Mouse (Mus musculus) CH12F3 (cell line): ENCODE measurements around the gene Atic.

Source experiments
- in situ Hi-C: fragments of 300-500 bp; cut with MboI; formaldehyde crosslinking; loops from 2 replicates; pipeline ENCODE4 v1.14.3; 2020; ENCODE audit warnings: low sequenced_read_pairs

Gene Atic

GRCm38 (mm10) chr1:71556688-71557612 lies at the start of gene Atic:
TSS of gene Atic (plus strand) at chr1:71557150.
- in situ Hi-C loops = no loop called here

DNA sequence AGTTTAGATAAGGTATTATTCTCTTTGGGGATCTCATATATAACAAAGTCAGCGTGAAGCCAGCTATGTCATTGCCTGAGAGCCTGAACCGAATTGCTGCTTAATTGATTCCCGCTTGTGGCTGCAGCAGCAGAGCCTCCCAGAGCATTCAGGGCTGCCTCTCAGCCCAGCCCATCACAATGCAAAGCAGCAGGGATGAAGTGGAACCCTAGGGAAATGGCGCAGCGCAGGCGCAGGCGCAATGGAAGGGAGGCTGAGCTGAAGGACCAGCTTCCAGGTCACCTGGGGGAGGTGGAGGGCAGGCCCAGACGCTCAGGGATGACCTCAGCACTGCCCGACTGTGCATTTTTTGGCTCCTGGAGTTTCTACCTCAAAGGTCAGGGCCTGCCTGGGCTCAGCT lies 49.7 kb upstream of the Atic start:
- in situ Hi-C loops = no loop called here

DNA sequence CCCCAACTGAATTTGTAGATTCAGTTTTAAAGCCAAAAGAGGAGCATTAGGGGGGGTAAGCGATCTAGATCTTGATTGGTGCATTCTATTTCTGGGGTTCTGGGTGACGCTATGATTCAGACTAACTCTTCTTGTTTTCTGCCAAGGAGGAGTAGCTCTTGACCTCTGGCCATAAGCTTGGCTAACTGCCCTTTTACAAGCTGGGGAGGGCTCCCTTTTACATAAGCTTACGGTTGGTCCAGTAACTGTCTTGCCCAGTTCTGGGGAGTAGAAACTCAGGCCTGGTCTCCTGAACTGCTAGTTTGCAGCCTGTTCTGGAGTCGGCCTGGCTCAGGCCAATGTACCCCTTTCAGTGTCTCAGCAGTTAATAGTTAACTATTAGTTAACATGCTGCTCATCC lies 41.9 kb upstream of the Atic start:
- in situ Hi-C loops = no loop called here

DNA sequence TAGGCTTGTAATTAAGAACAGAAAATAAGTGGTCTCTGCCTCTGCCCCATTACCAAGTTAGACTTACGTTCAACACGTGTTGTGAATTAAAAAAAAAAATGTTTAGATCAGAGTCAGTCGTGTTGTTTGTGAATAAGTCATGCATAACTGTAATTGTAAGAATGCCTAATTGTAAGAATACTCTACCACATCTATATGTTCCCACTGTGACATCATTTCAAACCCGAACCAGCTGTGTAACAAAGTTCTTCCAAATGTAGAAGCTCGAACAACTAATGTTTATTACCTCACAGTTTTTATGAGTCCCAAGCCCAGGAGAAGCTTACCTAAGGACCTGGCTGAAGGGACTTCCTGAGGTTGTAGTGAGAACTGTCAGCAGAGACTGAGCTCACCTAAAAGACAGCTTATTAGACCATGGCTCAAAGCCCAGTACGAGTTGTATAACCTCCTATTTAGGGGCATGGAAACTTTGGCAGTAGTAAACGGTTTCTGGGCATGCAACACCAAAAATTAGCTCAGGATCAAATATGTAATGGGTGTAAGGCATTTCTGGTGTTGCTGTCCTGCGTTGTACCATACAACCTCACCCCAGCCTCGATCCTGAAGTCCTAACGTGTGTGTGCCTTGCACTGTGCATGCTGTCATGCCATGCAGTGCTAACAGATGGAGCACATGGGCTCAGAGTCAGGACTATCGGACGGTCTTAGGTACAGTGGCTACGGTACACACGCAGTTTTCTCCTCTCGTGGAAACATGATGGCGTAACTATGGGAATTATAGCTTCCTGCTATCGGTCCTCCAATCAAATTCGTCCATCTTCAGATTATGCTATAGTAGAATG lies 27.9 kb upstream of the Atic start:
- in situ Hi-C loops = no loop called here

GRCm38 (mm10) chr1:71530779-71531178 lies 26.2 kb upstream of the Atic start:
- in situ Hi-C loops = no loop called here

GRCm38 (mm10) chr1:71531653-71532052 lies 25.3 kb upstream of the Atic start:
- in situ Hi-C loops = no loop called here

GRCm38 (mm10) chr1:71539641-71540040 lies 17.3 kb upstream of the Atic start:
- in situ Hi-C loops = no loop called here

DNA sequence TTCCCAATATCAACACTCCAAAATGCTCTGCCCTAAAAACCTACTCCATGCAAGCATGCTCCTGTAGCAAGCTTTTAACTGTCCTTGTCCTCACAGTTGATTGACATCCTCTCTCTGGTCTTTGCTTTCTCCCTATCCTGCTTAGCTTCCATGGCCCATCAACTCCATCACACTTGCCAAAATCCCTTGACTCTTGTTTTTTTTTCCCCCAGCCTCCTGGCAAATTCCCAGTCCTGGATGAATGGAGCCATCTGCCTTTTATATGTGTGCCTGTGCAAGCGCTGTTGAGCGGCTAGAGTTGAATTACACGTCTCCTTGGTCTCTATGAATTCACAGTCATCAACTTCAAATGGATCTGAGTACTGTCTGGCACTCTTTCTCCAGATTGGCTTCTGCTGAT lies 16.5 kb upstream of the Atic start:
- in situ Hi-C loops = no loop called here

- in situ Hi-C loops = no loop called here
These were observed 6.2 kb upstream of the Atic start for GRCm38 (mm10) chr1:71550626-71551195.

GRCm38 (mm10) chr1:71560626-71561025 lies 3.7 kb downstream of the Atic start:
- in situ Hi-C loops = no loop called here

DNA sequence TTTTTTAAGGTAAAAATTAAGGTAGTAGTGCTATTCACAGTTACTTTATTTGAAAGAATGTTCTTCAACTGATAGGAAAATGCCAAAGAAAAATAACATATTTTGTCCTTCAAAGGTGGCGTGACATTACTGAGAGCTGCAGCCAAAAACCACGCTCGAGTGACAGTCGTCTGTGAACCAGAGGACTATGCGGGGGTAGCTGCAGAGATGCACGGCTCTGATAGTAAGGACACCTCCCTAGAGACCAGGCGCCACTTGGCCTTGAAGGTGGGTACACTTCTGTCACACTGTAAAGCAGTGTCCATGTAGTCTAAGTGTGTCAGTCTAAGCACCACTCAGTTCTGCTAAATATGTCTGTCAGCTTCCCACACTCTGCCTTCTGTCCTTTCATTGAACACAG lies 7.3 kb downstream of the Atic start:
- in situ Hi-C loops = no loop called here

- in situ Hi-C loops = no loop called here
These were observed 11.1 kb downstream of the Atic start for GRCm38 (mm10) chr1:71567884-71568605.

- in situ Hi-C loops = no loop called here
These were observed 13.2 kb downstream of the Atic start for GRCm38 (mm10) chr1:71570116-71570515.

DNA sequence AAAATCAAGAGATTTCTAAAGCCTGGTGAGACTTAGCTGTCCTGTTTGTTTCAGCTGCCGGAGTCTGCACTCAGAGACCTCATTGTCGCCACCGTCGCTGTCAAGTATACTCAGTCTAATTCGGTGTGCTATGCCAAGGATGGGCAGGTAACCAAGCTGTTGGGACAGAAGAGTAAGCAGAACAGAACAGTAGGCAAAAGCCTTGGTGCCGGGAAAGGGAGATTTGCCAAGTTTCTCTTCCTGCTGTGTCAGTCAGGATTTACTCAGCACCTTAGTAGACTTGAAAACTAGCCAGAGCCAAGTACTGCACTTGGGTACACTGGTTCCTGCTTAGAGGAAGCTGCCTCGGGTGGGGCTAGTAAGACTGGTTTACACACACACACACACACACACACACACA lies 19.0 kb downstream of the Atic start:
- in situ Hi-C loops = no loop called here

DNA sequence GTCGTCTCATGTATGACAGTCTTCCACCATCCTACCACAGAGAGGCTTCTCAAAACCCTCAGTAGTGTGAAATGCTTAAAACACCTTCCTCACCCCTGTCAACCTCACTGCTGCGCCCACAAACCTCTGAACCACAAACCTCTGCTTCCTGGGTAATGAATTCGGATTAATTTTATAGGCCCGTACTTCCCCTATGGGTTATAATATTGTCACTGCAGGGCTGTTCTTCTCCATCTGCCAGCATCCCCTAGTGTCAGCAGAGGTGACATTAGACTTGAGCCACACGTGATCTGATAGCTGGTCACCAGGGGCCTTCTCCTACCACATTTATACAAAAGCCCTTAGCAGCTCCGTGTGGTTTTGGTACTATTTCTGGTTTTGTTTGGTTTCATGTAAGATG lies 19.9 kb downstream of the Atic start:
- in situ Hi-C loops = no loop called here

GRCm38 (mm10) chr1:71579526-71579925 lies 22.6 kb downstream of the Atic start:
- in situ Hi-C loops = no loop called here

GRCm38 (mm10) chr1:71580408-71580807 lies 23.5 kb downstream of the Atic start:
- in situ Hi-C loops = no loop called here

- in situ Hi-C loops = no loop called here
These were observed 26.4 kb downstream of the Atic start for GRCm38 (mm10) chr1:71583302-71583701.

DNA sequence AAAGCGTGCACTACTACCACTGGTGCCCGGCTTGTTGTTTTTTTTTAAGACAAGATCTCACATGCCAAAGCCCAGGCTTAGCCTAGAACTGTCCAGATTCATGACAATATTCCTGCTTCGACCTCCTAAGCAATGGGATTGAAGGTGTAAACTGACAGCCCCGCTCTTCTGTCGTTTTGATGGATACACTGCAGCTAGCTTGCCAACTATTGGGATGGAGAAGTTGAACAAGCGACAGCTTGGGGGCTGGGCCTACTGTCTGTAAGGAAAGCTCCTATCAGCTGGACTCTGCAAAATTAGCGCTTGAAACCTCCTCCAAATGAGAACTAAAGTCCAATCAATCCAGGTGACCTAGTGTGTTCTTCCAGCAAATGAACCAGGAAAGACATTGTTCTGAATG lies 26.9 kb downstream of the Atic start:
- in situ Hi-C loops = no loop called here

- in situ Hi-C loops = no loop called here
These were observed 29.7 kb downstream of the Atic start for GRCm38 (mm10) chr1:71586658-71587057.

DNA sequence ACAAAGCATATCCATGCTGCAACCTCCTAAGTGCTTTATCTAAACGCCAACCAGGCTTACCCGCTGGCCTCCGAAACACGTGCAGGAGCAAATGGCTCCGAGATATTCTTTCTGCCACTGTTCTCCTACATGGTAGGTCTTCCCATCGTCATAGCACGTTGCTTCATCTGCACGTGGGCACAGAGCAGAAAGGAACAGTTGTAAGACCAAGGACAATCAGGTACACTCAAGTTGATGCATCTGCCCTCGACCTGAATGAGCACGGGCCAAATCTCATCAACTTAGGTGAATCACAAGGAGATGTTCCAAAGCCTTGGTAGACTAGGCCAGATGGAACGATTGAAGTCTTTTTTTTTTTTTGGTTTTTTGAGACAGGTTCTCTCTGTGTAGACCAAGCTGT lies 33.1 kb downstream of the Atic start:
- in situ Hi-C loops = no loop called here
